Mouse (Mus musculus): ENCODE measurements around the gene Cacna2d4. TPM values are rescaled to one million over a fixed set of nuclear protein-coding genes. Genes with fewer than 3 reads are reported as not detected.

Cacna2d4 gene
- total RNA-seq, 4 experiments from 2014 or later = 0.11 to 2.2 (median 1.6) TPM

DNA sequence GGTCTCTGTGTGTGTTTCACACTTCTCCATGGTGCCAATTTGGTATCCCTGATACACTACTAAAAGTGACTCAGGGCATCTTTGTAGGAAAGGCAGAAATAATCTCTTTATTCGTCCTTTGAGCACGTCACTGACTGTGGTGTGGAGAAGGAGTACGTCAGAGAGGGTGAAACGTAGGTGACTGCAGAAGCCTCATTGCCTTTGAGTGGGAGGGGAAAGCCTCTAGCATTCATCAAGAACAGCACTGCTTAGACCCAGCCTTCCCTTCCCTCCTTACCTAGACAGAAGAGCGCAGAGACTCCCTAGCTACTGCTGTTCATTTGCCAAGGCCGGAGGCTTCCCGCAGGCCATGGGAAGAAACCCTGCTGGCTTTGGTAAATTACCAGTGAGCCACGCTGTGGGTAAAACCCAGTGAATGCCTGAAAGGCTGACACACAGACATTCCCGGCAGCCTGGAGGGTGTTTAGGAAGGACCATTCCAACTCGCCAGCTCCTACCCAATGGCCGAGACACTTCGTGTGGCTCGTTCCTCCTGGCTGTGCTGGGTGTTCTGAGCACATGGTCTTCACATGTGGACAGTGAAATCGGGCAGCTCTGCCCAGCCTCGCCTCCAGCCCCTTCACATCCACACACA is 17.0 kb upstream of the Cacna2d4 start:
- DNase-seq (ENCODE audit: low spot score in 2 of 2) = no peak

DNA sequence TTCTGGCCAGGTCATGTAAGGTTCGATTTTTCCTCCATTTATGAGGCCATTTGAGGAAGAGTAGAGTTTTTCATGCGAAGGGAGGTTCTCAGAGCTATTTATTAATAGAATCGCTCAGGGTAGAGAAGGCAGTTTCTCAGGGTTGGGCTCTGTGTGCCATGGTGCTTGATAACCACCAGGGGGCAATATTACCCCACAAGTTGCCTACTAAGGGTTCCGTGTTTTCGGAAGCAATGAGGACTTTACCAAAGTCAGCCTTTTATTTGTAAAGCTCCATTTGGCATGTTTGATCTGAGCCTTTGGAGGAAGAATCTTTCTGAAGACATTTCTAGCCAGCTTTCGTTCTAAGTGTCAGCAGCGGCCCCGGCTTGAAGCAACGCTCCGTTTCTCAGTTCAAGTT is 16.0 kb upstream of the Cacna2d4 start:
- no peak for DNase-seq (ENCODE audit: low spot score in 2 of 2)

DNA sequence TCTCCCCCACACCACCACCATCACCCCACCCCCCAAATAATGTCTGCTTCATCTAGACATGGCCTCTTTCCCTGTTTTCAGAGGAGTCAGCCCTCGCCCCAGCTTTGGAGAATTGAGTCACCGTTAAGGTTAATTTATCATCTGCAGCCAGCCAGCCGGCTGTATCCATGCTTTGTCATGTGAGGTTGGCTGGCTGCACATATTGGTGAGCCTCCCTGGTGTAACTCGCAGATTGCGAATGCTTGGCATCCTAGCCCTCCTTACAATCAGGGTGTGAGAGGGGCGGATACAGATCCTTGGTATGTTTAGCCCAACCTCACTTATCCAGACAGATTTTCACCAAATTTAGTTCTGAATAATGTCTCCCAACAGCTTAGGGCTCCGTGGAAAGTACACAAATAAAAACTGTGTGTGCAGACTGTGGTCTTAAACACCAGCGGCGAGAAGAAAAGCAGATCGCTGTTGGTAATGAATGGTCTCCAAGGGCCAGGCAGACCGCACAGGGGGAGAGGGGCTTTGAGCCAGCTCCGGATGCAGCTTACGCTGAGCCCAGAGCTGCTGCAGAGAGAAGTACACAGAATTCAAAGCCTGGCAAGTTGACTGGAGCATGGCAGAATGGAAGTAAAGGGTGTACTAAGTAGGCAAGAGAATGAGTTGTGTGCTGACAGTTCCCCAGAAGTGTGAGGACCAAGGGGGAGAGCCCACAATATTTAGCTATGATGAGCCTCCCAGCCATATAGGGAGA is 11.7 kb upstream of the Cacna2d4 start:
- DNase-seq (ENCODE audit: low spot score in 2 of 2) = no peak

DNA sequence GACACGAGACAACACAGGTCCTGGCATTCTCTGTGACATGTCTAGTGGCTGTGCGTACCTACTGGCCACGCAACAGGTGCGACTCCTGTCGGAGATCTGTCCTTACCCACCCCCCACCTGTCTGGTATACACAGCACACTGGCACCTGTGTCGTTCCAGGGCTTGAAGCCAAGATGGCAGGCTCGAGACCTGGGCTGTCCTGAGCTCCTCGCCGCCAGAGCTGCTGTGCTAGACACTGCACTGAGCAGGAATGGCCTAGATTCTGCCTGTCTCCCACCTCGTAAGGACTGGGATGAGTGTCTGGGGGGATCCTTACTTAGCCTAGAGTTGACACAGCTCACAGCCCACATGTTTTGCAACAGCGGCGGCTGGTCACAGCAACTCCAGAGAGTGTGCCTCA is 11.1 kb upstream of the Cacna2d4 start:
- DNase-seq (ENCODE audit: low spot score in 2 of 2) = no peak

DNA sequence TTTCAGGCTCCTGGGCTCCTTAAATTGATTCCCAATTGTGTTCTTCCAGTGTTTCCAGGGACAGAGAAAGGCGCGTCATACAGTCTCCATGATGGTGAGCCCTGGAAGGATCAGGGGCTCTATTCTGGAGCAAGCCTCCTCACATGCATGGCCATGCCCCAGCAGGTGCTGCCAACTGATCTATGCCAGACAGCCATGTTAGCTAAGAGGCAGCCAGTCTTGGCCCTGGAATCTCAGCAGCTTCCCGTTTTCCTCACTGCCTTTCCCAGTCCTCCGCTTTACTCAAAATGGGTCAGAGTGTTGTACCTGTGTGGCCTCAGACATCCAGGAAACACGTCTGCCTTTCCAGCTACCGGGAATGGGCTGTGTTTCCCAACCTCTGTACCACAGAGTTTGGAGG is 10.6 kb upstream of the Cacna2d4 start:
- DNase-seq (ENCODE audit: low spot score in 2 of 2) = no peak

DNA sequence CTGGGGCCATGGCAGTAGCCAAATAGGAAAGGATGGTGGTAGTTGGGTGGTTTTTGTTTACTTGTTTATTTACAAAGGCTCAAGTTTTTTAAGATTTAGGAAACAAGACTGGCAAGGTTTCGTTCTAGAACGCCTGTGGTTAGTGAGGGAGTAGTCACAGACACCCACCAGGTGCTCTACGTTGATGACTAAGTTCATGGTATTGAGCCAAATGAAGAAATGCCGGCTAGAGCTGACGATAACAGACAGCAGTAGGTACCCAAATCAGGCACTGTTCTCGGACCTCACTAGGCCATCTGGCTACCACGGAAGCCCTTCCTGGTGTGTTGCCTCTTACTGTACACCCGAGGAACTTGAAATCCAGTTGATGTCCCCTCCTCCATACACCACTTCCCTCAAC is 9.3 kb upstream of the Cacna2d4 start:
- no peak for DNase-seq (ENCODE audit: low spot score in 2 of 2)

DNA sequence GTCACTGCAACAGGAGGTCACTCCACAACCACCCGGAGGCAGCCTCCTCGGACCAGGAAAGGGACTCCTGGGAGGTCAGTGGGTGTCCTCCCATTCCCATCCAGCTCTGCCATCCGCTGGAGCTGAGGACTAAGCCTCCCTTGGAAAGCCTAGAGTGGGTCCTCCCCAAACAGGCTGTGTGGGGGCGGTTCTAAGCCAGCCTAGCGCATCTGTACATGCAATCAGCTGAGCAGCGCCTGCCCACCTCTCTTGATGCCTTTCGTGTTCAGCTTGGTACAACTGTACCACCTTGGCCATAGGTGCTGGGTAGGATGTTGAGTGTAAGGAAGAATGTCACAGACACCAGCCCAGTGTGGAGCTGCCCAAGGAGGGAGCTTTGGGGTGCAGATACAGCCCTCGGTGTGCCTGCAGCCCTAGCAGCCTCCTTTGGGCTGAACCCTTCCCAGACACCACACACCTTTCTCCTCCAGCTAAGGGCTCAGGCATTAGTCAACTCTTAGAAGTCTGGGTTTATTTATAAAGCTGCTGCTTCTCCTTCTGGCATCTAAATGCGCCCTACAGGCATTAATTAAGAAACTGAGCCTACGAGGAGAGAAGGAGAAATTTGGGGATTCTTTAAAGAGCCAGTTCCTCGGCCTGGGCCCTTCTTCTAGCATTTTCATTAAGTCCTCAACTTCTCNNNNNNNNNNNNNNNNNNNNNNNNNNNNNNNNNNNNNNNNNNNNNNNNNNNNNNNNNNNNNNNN is 7.3 kb upstream of the Cacna2d4 start:
- DNase-seq (ENCODE audit: low spot score in 2 of 2) = no peak

DNA sequence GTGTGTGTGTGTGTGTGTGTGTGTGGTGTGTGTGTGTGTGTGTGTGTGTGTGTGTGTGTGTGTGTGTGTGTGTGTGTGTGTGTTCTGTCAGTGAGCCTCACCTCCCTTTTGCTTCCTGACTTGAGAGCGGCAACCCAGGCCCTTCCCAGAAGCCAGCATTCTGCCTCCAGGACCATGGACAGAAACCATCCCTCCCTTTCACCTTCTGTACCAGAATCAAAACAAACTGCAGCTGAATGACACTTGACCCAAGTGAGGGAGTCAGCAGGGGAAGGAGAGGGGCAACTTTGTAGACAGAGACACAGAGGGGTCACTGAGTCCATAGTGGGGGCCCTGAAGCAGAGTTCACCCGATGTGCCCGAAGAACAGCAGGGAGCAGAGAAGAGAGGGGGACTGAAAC is 3.3 kb upstream of the Cacna2d4 start:
- no peak for DNase-seq (ENCODE audit: low spot score in 2 of 2)

DNA sequence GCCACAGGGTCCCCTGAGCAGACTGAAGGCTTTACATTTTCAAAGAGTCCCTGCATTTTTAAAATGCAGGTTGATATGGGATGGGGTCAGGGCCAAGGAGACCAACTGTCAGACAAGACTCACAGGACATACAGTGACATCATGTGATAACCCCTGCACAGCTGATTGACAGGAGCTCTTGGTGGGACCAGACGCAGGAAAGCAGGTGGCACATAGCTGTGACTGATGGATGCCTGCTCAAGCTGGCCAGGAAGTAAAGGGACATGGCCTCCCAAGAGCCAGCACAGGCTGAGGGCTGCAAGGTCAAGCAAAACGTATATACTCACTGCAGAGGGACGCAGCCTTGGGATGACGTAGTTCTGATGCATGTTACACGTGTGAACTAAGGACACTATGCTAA is 885 bp upstream of the Cacna2d4 start:
- DNase-seq (ENCODE audit: low spot score in 2 of 2) = no peak

DNA sequence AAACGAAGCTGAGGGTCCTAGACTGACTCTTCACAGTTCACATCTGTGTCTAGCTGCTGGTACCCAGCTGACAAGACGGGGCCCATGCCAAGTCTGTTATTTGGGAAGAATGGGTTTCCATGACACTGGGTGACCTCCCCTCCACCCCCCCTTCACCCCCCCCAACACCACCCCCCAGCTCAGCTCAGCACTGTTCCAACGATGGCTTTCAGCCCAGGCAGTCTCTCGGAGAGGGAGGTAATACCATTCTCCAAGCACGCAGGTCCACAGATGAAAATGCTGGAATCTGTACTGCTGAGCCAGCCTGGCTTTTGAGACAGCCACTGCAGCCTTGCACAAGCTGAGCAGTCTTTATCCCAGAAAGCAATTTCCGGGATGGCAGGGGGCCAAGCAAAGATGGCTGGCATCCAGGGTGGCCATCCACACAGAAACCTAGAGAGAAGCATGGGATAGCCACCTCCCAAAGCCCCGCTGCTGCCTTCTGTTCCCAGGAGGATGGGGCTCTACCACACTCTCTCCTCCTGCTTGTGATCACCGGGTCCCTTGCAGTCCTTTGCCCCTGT is 1.2 kb downstream of the Cacna2d4 start:
- DNase-seq (ENCODE audit: low spot score in 2 of 2) = no peak

DNA sequence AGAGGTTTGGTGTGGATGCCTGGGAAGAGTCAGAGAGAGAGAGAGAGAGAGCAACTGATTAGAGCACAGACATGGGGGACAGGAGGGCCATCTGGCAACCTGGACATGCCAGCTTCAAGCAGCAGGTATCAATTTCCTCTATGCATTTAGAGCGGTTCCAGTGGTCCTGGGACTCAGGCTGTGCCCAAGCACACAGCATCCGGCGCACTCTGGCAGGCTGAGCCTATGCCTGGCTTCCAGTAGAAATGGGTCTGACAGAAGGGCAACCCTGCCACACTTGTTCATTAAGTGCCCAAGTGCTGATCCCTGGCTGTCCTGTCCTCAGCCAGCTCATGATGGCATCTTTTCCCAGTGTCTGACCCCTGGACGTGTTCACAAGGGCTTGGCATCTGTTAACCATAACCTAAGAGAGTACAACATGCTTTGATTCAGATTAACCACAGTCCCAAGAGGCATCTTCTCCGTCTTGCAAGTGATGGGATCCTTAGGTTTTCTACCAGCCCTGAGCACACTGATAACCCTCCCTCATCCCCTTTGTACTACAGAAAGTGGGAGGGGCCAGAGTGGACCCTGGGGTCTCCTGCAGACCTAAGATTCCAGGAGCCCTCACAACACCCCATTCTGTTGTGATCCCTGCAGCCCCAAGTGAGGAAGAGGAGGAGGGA is 3.1 kb downstream of the Cacna2d4 start:
- DNase-seq (ENCODE audit: low spot score in 2 of 2) = no peak

DNA sequence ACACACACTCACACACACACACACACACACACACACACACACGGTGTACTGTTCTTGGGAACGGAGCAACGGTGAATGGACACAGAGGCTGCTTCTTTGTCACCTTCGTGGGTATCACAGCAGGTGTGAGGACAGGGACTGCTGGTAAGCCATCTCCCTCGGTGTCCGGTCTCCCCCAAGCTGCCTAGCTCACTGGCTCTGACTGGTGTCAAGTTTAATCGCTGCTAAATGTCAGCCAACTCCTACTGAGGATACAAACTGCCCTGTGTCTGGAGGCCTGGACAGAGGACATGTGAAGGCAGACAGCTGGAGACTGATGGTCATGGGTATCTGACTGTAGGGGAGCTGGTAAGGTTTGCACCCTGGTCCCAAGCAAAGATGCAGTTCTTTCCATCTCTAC is 3.9 kb downstream of the Cacna2d4 start:
- peak in 1 of 2 experiments; percentile 32 for DNase-seq (ENCODE audit: low spot score in 2 of 2)

DNA sequence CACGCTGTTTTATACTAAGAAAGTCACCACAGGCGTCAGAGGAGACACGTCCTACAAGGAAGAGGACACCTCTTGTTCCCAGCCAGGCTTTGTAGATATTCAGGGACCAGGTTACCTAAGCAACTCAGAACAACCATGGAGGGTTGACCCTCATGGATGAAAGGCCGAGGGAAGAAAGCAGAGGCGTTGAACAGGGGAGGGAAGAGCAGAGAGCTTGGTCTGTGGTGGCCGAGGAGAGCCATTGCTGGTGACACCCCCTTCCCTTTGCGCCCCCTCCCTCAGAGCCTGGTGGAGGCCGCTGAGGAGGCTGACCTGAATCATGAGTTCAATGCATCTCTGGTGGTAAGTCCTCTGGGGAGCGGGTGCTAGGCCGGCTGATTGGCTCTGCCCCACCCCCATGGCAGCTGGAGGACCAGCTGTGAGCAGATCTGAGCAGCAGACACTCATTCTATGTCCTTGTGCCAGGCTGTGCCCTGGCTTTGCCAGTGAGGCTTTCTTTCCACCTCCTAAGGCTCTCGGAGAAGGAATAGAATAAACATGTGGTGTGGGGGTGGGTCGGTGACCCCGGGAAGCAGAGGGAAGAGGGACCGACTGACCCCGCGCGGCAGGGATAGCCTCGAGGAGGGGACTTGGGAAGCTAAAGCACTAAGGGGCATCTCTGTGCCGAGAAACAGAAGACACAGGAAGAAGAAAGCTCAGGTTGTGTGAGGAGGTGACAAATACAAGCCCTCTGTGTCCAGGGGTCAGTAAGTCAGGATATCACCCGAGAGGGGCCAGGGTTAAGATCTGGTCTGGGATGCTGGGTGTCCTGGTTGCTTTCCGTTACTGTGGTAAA is 4.8 kb downstream of the Cacna2d4 start:
- DNase-seq (ENCODE audit: low spot score in 2 of 2) = no peak

DNA sequence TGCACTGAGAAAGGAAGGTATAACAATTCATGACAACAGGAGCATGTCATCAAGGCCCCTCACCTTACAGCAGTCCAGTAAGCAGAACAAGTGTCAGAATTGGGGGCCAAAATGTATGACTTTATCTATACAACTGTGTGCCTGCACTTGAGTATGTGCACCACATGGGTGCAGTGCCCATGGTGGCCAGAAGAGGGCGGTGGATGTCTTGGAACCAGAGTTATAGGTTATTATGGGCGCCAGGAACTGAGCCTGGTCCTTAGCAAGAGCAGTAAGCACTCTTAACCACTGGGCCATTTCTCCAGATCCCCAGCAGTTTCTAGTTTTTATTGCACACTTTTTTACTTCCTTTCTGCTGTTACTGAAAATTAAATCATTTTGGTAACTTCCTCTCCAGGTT is 9.8 kb downstream of the Cacna2d4 start:
- no peak for DNase-seq (ENCODE audit: low spot score in 2 of 2)

DNA sequence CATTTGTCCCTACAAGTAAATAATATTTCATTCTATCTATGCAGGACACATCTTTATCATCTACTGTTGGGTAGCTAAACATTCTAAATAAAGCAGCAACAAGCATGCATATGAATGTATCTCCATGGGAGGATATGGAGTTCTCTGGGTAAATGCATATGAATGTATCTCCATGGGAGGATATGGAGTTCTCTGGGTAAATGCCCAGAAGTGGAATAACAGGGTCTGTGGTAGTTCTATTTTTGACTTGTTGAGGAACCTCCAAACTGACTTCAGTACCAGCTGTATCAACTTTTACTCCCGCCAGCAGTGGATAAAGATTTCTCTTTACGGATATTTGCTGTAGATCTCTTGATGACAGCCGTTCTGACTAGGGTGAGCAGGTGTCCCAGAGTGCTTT is 12.3 kb downstream of the Cacna2d4 start:
- DNase-seq (ENCODE audit: low spot score in 2 of 2) = no peak

DNA sequence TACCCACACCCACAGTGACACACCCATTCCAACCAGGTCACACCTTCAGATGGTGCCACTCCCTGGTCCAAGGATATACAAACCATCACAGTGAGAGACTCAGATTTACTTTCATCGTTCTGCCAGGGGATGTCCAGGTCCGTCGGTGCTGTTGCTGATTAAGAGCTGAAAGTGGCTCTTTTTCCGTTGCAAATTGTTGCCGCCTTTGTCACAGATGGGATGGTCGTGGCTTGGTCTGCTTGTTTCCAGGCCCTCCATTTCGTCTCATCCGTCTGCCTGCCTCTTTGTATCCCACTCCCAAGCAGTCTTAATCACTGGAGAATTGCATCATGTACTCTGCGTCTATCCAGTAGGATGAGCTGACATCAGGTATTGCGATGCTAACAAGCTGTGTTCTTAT is 13.4 kb downstream of the Cacna2d4 start:
- DNase-seq (ENCODE audit: low spot score in 2 of 2) = no peak

DNA sequence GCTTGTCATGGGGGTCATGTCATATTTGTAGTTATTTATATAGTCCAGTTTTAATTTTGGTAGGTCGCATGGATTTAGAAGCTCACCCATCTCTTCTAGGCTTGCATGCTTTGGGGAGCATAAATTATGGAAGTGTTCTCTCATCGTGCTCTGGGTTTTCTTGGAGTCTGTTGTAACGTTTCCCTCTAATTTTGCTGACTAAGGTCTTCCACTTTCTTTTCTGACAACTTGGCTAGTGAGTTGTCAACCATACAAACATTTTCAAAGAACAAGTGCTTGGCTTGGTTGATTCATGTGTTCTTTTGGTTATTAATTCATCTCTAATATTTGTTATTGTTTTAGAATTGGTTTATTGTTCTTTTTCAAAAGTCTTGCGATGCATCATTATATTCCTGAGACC is 15.4 kb downstream of the Cacna2d4 start:
- no peak for DNase-seq (ENCODE audit: low spot score in 2 of 2)

DNA sequence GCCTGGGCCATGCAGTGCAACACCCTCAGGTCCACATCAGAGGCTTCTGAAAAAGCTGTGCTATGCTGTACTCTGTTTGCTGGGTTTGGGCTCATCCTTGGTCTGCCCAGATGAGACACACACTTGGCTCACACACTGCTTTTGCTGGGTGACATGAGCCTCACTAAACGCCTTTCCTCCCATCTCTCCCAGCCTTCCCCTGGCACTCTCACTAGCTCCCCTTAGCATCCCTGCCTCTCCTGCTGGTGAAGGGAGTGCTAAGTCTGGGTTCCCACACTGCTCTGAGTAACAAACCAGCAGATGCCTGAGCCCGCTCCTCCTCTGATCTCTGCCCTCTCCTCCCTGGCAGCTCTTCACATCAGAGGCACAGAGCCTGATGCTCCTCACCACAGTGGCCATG is 40.4 kb downstream of the Cacna2d4 start:
- no peak for DNase-seq (ENCODE audit: low spot score in 2 of 2)

DNA sequence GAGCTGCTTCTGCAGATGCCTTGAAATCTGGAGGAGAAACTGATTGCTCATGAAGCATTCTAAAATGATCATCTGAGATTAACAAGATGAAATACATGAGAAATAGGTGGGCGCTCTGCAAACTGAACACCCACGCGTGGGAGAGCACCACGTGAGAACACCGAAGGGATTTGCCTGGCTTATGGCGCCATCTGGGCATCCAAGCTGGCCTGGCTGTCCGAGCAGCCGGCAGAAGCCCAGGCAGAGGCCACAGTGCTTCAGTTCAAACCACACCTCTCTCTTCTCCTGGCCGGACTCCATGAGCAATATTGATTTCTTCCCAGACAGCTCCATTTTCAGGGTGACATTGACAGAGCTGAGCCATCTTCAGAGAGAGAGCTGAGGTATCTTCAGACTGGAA is 44.4 kb downstream of the Cacna2d4 start:
- DNase-seq (ENCODE audit: low spot score in 2 of 2) = no peak

DNA sequence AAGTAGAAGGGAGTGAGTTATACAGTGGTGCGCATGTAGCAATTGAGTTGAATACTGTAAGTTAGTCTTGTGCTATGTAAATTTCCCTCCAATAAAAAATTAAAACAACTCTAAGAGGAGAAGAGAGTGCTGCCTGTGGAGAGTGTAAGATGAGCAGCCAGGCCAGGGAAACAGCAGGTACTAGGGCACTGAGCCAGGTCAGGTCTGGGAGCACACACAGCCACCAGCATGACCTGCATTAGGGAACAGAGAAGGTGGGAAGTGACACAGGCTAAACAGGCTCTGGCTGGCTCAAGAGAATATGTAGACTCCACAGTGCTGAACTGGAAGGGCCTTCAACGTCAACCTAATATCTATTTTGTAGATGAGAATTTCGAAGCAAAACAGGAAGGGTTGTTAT is 65.0 kb downstream of the Cacna2d4 start:
- no peak for DNase-seq (ENCODE audit: low spot score in 2 of 2)

DNA sequence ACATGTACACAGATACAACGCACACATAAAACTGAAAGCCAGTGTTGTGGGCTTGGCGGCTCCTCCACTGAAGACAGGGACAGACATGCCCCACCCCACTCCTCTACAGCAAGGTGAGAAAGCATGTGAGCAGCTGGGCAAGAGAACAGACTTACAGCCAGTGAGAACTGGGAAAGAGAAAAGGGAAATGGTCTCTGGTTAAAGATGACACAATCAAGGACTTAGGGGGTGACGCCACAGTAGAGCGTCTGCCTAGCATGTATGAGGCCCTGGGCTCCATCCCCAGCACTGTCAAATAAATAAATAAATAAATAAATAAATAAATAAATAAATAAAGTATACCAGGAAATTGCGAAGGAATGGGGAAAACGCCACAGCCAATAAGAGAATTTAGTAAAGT is 67.0 kb downstream of the Cacna2d4 start:
- no peak for DNase-seq (ENCODE audit: low spot score in 2 of 2)
